Mouse (Mus musculus): ENCODE measurements at regions not wholly inside any gene's neighbourhood (a gene's known extent, or its start where the extent isn't known, plus 50 kb on each side); places are given as distances from the start of the nearest gene placed in this dataset.

DNA sequence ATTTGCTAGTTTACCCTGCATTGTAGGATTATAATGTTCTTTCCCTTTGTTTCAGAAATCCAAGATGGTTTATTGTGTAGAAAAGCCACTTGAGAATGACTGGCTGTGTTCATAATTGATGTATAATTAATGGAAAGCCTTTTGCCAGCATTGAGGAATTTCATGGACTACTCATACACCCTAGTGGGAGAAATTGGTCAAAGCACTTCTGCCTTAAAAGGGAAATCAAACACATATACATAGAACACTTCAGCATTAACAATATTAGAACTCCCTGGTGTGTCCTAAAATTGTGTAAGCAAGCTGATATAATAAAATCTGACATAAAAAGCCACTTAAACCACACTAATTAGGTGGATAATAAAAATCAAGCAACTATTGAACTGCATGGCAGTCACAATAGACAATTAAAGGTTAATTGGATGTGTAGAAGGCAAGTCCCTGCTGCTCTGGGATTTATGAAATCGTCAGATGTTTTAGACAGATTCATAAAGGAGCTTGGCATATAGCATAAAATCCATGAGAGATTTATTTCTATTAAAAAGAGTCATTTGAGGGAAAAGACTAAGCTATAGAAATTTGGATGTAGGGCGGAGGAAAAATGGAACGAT lies 607.0 kb upstream of the Dpp10 start:
- no peak for DNase-seq

DNA sequence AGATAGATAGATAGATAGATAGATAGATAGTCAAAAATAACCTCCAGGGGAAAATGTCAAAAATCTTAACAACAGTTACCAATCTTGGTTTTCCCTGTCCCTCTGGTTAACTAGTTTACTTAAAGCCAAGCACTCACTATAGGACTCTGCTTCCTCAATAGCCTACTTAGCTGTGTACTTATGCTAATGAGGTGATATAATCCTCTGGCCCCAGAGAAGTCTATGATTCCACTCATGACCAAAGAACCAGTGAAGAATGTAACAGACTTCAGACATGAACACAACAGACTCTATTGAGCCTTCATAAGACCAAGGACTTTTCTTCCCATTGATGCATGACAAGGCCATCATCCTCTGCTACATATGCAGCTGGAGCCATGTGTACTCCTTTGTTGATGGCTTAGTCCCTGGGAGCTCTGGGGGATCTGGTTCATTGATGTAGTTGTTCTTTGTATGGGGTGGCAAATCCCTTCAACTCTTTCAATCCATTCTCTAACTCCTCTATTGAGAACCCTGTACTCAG lies 589.9 kb upstream of the Dpp10 start:
- DNase-seq = no peak

DNA sequence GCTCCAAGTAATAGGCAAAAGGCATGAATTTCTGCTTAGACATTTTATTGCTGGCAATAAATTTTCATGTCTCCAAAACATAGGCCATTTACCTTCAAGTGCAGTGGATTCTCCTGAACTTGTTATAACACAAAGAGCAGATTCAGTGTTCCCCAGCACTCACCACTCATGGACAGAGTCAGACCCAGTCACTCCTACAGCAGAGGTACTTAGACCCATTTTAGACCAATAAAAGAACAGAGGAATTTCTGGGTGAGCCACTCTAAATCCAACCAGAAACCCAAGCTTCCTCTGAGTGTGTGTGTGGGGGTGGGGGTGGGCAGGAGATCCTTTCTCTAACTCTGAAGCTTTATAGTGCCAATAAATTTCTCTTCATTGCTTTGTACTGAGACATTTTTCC lies 584.7 kb upstream of the Dpp10 start:
- DNase-seq = no peak

- DNase-seq = no peak
Measured at GRCm38 (mm10) chr1:124584620-124585019, 539.3 kb upstream of the Dpp10 start.
